Mouse (Mus musculus): ENCODE measurements around the gene Zfyve1.

- TF ChIP-seq CTCF (IDR thresholded peaks at IDR 0.05; ENCODE audit: low read depth, low read length), result no peak
- TF ChIP-seq GATA1 (IDR thresholded peaks at IDR 0.05; ENCODE audit: borderline replicate concordance, low read length), result no peak
- TF ChIP-seq TAL1 (conservative IDR thresholded peaks at IDR 0.05; ENCODE audit: low read depth, low read length), result no peak
Measured at GRCm38 (mm10) chr12:83586628-83587027, 10.4 kb downstream of the Zfyve1 start.
